Mouse (Mus musculus): ENCODE measurements at regions not wholly inside any gene's neighbourhood (a gene's known extent, or its start where the extent isn't known, plus 50 kb on each side); places are given as distances from the start of the nearest gene placed in this dataset.

DNA sequence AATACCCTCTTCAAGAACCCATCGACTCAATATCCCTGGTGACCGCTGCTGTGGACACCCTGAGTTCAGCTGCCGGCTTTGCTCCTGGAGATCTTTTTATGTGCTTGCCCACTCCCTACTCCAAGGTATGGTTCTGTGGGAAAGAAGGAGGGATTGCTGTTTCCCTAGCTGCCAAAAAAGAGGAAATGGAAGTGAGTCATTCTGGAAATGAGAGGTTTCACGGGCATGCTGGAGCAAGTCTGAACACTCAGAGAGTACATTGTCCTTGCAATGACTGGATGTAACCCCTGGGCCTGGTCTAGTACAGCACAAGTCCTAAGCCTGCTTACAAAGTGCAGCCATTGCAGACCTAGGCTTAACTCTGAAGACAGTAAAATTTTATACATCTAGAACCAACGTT is 589.4 kb upstream of the Klf4 start:
- no peaks in the 10 kb centered on the region for H3K9me3 ChIP-seq
- H3K9ac ChIP-seq = no peak overlapping the region
- H3K36me3 ChIP-seq = no peaks in the 10 kb centered on the region
- WGBS = 91% methylated on average over 5 of the region's 5 CpGs
- no peaks in the 10 kb centered on the region for H3K4me1 ChIP-seq (replicated peaks)
- no peak overlapping the region for H3K4me2 ChIP-seq
- H3K27me3 ChIP-seq = no peaks in the 10 kb centered on the region
- H3K4me3 ChIP-seq = no peak overlapping the region
- H3K27ac ChIP-seq = no peak overlapping the region
- ATAC-seq (ENCODE audit: low FRiP score) = no peak

DNA sequence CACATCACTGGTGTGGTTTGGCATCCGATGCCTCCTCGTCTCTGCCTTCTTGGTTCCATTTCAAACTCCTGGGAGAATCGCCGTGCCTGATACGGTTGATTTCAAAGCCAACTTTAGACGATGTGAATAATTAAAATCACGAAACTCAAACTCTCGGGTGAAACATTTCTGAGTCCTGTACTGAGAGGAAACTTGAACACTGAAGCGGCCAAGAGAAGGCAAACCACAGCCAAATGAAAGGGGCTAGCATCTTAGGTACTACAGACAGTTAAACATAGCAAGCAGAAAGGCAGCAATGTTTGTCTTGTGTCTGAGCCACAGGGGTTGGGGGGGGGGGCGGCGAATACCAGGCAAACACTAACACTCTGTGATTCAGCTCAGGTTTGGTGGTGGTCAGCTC is 588.1 kb upstream of the Klf4 start:
- H3K4me3 ChIP-seq = no peak overlapping the region
- H3K9me3 ChIP-seq = no peaks in the 10 kb centered on the region
- no peak overlapping the region for H3K4me2 ChIP-seq
- no peaks in the 10 kb centered on the region for H3K36me3 ChIP-seq
- no peak overlapping the region for H3K27ac ChIP-seq
- no peaks in the 10 kb centered on the region for H3K4me1 ChIP-seq (replicated peaks)
- no peaks in the 10 kb centered on the region for H3K27me3 ChIP-seq
- 88% methylated on average over 11 of the region's 11 CpGs for WGBS
- no peak overlapping the region for H3K9ac ChIP-seq
- no peak for ATAC-seq (ENCODE audit: low FRiP score)

DNA sequence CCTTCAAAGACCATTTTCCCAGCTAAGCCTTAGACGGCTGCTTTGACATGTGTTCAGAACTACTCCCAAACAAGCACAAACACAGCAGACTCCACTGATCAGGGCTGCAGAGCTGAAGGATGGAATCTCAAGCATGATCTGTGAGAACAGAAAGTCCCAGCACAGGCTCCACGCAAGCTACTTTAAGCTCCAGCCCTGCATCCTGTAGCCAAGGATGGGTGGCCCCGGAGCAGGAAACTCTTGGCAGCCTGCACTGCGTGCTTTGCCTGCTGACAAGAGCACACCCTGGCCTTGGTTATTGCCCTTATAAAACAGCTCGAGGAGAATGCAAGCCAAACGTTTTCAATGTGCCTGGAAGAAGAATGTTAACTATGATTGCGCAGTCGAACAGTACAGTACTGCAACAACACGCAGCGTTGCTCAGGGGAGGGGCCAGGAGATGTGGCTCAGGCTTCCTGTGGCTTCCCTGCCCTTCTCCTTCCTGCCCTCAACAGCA is 581.5 kb upstream of the Klf4 start:
- H3K27me3 ChIP-seq = no peaks in the 10 kb centered on the region
- H3K36me3 ChIP-seq = no peaks in the 10 kb centered on the region
- no peak for ATAC-seq (ENCODE audit: low FRiP score)
- H3K4me1 ChIP-seq (replicated peaks) = peaks cover 11% of the 10 kb centered on the region
- 53% methylated on average over 10 of the region's 10 CpGs for WGBS
- H3K4me2 ChIP-seq = 0 out of 2 replicates have a peak overlapping the region, but pooled peaks have one; percentile 8
- H3K27ac ChIP-seq = peak overlapping the region; percentile 52; the same call in 1 of the 2 replicates
- H3K4me3 ChIP-seq = no peak overlapping the region
- H3K9me3 ChIP-seq = no peaks in the 10 kb centered on the region
- no peak overlapping the region for H3K9ac ChIP-seq

DNA sequence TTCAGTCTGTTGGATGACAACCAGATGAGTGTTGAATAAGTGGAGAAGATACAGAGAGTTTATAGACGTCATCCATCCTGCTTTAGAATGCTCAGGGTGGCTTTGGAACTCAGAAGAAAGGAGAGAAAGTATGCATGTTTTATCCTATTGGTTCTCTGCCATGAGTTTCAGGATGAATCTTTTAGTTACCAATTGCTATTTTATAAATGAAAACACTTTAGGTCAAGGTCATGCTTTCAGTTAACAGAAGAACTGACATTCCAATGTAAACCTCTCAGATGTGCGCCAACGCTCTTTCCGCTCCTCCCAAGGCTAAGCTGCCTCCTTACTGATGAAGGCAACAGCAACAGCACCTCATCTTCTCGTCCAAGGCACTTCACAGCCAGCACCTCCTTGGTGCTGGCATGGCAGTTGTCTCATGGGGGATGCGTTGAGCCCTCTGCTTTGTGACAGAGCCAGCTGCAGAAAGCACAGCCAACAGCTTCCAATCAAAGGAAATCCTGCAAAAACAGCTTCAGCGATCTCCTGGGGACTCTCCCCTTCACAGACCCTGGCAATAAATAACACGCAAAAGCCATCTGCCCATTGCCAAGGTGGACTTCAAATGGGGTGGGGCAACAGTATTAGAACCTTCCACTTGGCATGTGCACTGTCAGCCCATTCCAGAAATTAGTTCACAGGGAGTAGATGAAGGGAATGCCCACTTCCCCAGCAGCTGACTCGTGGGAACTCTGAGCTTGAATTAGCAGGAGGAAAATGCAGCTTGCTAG is 580.9 kb upstream of the Klf4 start:
- no peaks in the 10 kb centered on the region for H3K9me3 ChIP-seq
- no peak overlapping the region for H3K4me3 ChIP-seq
- H3K4me2 ChIP-seq = 0 out of 2 replicates have a peak overlapping the region, but pooled peaks have one; percentile 8
- H3K27ac ChIP-seq = peak overlapping the region; percentile 52; the same call in 1 of the 2 replicates
- no peak overlapping the region for H3K9ac ChIP-seq
- no peaks in the 10 kb centered on the region for H3K36me3 ChIP-seq
- no peaks in the 10 kb centered on the region for H3K27me3 ChIP-seq
- 64% methylated on average over 9 of the region's 9 CpGs for WGBS
- ATAC-seq (ENCODE audit: low FRiP score) = no peak
- peaks cover 11% of the 10 kb centered on the region for H3K4me1 ChIP-seq (replicated peaks)

DNA sequence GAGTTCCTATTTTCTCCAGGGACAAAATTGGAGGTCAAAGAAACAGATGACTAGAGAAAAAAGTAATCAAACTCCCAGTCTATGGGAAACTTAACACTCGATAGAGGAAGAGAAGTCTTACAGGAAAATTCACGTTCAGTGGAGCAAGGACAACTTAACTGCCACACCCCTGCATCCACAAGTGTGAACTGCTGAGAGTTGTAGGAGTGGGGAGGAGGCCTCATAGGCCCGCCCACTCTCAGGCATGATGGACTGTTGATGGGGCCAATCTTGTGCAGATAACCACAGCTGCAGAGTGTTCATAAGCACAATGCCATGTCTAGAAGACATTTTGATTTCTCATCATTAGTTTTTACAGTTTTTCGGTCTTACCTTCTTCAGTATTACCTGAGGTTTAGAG is 574.7 kb upstream of the Klf4 start:
- WGBS = 87% methylated on average over 4 of the region's 4 CpGs

DNA sequence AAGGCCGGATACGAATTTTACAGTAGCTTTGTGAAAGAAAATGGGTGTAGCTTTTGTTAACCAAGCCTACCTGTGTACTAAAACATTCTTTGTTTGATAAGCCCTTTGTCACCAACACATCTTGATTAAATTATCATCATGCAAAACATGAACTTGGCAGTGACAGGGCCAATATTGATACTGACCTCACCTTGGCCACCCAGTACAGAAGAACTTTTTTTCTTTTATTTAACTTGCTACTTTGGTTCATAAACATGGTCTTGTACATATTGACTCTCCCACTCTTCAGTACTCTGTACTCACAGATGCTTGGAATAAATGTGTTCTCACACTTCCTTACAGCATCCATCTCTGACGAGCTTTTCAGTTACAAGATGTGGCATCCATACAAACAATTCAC is 570.0 kb upstream of the Klf4 start:
- ATAC-seq (ENCODE audit: low FRiP score) = no peak
- Histone ChIP-seq H3K9me3 (no peaks in the 10 kb centered on the region), H3K36me3 (no peaks in the 10 kb centered on the region), H3K27ac (no peak overlapping the region), H3K4me1 (replicated peaks) (no peaks in the 10 kb centered on the region), H3K4me3 (no peak overlapping the region), H3K27me3 (no peaks in the 10 kb centered on the region), H3K9ac (no peak overlapping the region), H3K4me2 (no peak overlapping the region)
- 88% methylated on average over 3 of the region's 3 CpGs for WGBS

More for the DNA sequence above, 574.7 kb upstream of the Klf4 start:
- Histone ChIP-seq H3K9me3 (no peaks in the 10 kb centered on the region), H3K4me1 (replicated peaks) (no peaks in the 10 kb centered on the region), H3K4me2 (no peak overlapping the region), H3K4me3 (no peak overlapping the region), H3K36me3 (no peaks in the 10 kb centered on the region), H3K27ac (no peak overlapping the region), H3K9ac (no peak overlapping the region), H3K27me3 (no peaks in the 10 kb centered on the region)
- ATAC-seq (ENCODE audit: low FRiP score) = no peak

DNA sequence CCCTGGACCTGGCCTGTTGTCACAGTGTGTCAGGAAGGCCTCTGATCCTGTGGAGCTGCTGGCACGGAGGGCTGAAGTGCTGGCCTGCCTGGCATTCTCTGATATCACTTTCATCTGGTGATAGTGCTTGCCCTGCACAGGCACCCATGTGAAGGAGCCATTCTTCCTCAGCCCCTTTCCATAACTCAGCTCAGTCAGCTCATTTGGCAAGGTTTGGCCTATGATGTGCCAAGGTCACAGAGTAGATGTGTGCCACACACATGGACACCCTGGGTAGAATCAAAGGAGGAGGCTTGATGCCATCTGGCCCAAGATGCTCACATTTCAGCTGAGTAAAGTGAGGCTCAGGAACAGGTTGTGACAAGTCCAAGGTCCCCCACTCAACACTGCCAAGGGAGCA is 558.5 kb upstream of the Klf4 start:
- no peak overlapping the region for H3K4me2 ChIP-seq
- H3K36me3 ChIP-seq = no peaks in the 10 kb centered on the region
- H3K9me3 ChIP-seq = no peaks in the 10 kb centered on the region
- WGBS = 95% methylated on average over 1 of the region's 1 CpGs
- H3K4me1 ChIP-seq (replicated peaks) = peaks cover 20% of the 10 kb centered on the region
- H3K4me3 ChIP-seq = no peak overlapping the region
- ATAC-seq (ENCODE audit: low FRiP score) = no peak
- H3K27ac ChIP-seq = no peak overlapping the region
- H3K9ac ChIP-seq = no peak overlapping the region
- H3K27me3 ChIP-seq = no peaks in the 10 kb centered on the region

DNA sequence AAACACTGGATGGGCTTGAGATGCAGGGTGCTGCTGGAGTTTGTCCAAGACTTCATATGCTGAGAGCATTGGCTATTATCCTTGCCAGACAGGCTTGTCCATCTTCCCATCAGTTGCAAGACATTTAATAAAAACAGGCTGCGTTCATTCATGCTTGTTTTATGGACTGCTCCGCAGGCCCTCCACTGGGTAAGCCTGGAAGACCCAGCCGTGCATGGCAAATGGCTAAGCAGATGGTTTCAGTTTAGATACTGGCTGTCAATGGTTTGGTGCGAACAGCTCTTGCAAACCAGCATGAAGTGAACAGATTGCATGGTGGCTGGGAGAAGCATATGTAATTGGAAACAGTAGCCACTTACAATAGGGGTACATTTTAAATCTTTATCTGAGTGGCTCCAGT is 556.4 kb upstream of the Klf4 start:
- no peaks in the 10 kb centered on the region for H3K27me3 ChIP-seq
- H3K4me2 ChIP-seq = no peak overlapping the region
- ATAC-seq (ENCODE audit: low FRiP score) = peak; percentile 87
- 0 out of 2 replicates have a peak overlapping the region, but pooled peaks have one; percentile 2 for H3K27ac ChIP-seq
- 18% methylated on average over 4 of the region's 4 CpGs for WGBS
- no peaks in the 10 kb centered on the region for H3K9me3 ChIP-seq
- no peak overlapping the region for H3K4me3 ChIP-seq
- no peak overlapping the region for H3K9ac ChIP-seq
- no peaks in the 10 kb centered on the region for H3K36me3 ChIP-seq
- peaks cover 20% of the 10 kb centered on the region for H3K4me1 ChIP-seq (replicated peaks)

DNA sequence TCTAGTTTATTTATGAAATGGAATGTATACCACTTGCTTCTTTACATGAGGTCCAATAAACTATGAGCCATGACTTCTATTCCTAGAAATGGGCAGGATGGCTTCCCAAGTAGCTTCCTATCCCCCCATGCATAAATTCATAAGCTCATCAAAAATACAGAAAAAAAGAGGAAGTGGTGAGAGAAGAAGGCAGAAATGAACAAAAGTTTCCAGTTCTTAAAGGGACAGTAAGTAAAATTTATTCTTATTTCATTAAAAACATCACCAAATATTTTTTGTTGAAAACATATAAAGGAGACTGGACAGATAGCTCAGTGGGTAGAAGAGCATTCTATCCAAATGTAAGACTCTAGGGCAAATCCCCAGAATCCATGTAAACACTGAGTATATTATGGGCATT is 554.0 kb upstream of the Klf4 start:
- Histone ChIP-seq H3K4me1 (replicated peaks) (peaks cover 20% of the 10 kb centered on the region), H3K36me3 (no peaks in the 10 kb centered on the region), H3K4me3 (no peak overlapping the region), H3K27ac (no peak overlapping the region), H3K9me3 (no peaks in the 10 kb centered on the region), H3K9ac (no peak overlapping the region), H3K27me3 (no peaks in the 10 kb centered on the region), H3K4me2 (no peak overlapping the region)
- ATAC-seq (ENCODE audit: low FRiP score) = no peak

DNA sequence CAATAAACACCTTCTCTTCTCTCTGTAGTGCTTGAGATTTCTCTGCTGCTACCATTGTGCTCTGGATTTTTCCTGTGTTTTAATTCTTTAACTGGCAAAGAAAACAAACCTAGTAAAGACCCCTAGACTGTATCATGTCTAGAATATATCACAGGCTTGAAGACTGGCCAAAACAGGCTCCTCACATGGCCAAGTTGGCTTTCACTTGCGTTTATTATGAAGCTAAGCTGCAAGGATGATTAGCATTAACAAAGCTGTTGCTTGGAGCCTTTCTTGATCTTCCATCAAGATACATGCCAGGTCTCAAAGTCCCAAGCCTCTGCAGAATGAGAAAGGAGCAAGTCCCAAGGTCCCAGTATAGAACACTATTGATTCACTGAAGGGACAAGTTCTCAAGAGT is 551.9 kb upstream of the Klf4 start:
- no peaks in the 10 kb centered on the region for H3K27me3 ChIP-seq
- H3K4me2 ChIP-seq = no peak overlapping the region
- no peak for ATAC-seq (ENCODE audit: low FRiP score)
- no peaks in the 10 kb centered on the region for H3K9me3 ChIP-seq
- no peak overlapping the region for H3K9ac ChIP-seq
- no peak overlapping the region for H3K4me3 ChIP-seq
- WGBS = 74% methylated on average over 1 of the region's 1 CpGs
- peaks cover 9% of the 10 kb centered on the region for H3K4me1 ChIP-seq (replicated peaks)
- no peak overlapping the region for H3K27ac ChIP-seq
- H3K36me3 ChIP-seq = no peaks in the 10 kb centered on the region

DNA sequence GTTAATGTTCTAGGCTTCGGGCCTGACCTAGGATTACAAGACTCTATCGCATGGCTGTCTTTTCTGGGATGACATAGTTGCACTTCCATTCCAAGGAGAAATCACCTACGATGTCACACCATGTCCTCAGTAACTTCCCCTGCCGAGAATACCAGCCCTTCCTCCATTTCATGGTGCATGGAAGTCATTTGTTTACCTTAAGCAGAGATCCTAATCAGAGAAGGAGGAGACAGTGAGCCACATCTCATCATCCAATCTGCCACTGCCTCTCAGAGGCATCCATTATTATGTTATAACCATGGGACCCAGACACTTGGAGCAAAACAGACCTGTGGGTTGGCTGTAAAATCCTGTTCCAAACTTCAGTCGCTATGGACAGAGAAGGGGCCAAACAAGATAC is 550.1 kb upstream of the Klf4 start:
- ATAC-seq (ENCODE audit: low FRiP score) = no peak
- 87% methylated on average over 5 of the region's 5 CpGs for WGBS
- Histone ChIP-seq H3K36me3 (no peaks in the 10 kb centered on the region), H3K9ac (no peak overlapping the region), H3K4me1 (replicated peaks) (no peaks in the 10 kb centered on the region), H3K4me2 (no peak overlapping the region), H3K27me3 (no peaks in the 10 kb centered on the region), H3K9me3 (no peaks in the 10 kb centered on the region), H3K4me3 (no peak overlapping the region), H3K27ac (no peak overlapping the region)

DNA sequence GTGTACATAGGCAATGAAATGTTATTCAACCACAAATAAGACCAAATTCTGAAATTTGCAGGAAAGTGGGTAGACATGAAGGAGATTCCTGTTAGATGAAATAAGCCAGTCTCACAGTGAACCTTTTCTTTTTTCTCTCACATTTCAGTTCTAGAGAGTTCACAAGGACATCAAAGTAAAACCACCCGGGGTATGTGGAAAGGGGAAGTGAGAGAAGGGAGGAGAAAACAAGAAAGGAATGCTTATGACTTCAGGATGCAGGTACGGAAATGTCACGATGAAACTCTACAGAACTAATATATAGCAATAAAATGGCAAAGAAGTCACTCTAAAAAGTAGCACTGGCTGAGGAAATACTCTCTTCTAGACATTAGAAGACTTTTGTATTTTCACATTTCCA is 548.7 kb upstream of the Klf4 start:
- no peak overlapping the region for H3K4me2 ChIP-seq
- no peaks in the 10 kb centered on the region for H3K4me1 ChIP-seq (replicated peaks)
- no peaks in the 10 kb centered on the region for H3K27me3 ChIP-seq
- no peak overlapping the region for H3K27ac ChIP-seq
- ATAC-seq (ENCODE audit: low FRiP score) = no peak
- H3K36me3 ChIP-seq = no peaks in the 10 kb centered on the region
- no peaks in the 10 kb centered on the region for H3K9me3 ChIP-seq
- no peak overlapping the region for H3K4me3 ChIP-seq
- 84% methylated on average over 3 of the region's 3 CpGs for WGBS
- H3K9ac ChIP-seq = no peak overlapping the region

DNA sequence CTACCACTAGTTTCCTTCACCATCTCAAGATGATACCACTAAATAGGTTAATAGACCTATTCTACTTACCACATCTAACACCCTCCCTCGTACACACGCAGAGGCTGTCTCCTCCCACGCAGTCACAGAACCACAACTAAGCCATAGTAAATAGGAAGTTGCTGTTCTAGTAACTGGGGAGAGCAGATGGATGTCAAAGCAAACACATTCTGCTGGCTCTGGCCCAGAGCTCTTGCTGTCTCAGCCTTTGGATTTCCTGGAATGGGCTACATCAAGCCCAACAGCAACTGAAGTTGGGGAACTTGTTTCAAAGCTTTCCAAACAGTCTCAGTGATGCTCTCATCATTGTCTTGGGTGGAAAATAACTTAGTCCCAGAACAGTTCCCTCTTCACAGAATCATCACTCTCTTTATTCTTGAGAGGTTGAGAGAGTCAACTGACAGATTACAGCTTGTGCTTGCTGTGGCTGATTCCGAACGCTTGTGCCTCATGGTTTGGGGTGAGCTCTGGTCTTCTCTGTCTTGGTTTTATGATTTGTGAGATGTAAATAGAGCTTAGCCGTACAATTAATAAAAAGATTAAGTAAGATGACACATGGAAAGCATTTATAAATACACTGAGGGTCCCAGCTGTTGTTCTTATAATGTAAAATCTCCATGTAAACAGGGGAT is 538.5 kb upstream of the Klf4 start:
- H3K4me2 ChIP-seq = no peak overlapping the region
- no peak overlapping the region for H3K4me3 ChIP-seq
- H3K27me3 ChIP-seq = no peaks in the 10 kb centered on the region
- H3K27ac ChIP-seq = no peak overlapping the region
- WGBS = 90% methylated on average over 6 of the region's 6 CpGs
- ATAC-seq (ENCODE audit: low FRiP score) = no peak
- no peaks in the 10 kb centered on the region for H3K36me3 ChIP-seq
- H3K9ac ChIP-seq = no peak overlapping the region
- no peaks in the 10 kb centered on the region for H3K4me1 ChIP-seq (replicated peaks)
- no peaks in the 10 kb centered on the region for H3K9me3 ChIP-seq

Data from hindbrain, embryonic 13.5 days (tissue).